Mouse (Mus musculus) MEL (cell line): Measurements from ENCODE around the gene Man1b1. TPM values are rescaled to one million over a fixed set of nuclear protein-coding genes. Genes with fewer than 3 reads are reported as not detected.

Source experiments
- DNase-seq: peaks from one replicate; pipeline ENCODE4 v3.0.0; 2011; ENCODE audit warnings: low read depth, low spot score
- H3K27ac ChIP-seq: 2 replicates; pipeline ENCODE4 v1.5.1; 2012; ENCODE audit warnings: low read depth, mild to moderate bottlenecking, control low read depth, low read length, moderate library complexity; ENCODE audit not compliant: control insufficient read depth
- H3K27me3 ChIP-seq, 2 experiments: fragments of 150-350 bp in 1 of 2; sonication (generic) in 1 of 2; 2 replicates each; pipeline ENCODE4 v1.6.1; 2012; ENCODE audit warnings: low read length in 2 of 2, mild to moderate bottlenecking in 2 of 2, improper control_type of control experiment in 1 of 2, moderate library complexity in 1 of 2; ENCODE audit not compliant: insufficient read depth in 2 of 2, control insufficient read depth in 1 of 2
- H3K36me3 ChIP-seq, 2 experiments: 2 replicates each; pipeline ENCODE4 v1.6.1; 2012 to 2014; ENCODE audit warnings: low read length in 2 of 2, improper control_type of control experiment in 1 of 2, inconsistent platforms in 1 of 2, mild to moderate bottlenecking in 1 of 2; ENCODE audit not compliant: insufficient read depth in 2 of 2, control insufficient read depth in 1 of 2
- H3K4me1 ChIP-seq, 2 experiments: fragments of 150-350 bp in 1 of 2; sonication (generic) in 1 of 2; 2 replicates each; pipeline ENCODE4 v1.6.1; 2012; ENCODE audit warnings: low read length in 2 of 2, improper control_type of control experiment in 1 of 2, mild to moderate bottlenecking in 1 of 2; ENCODE audit not compliant: insufficient read depth in 2 of 2, control insufficient read depth in 1 of 2
- H3K4me3 ChIP-seq, 2 experiments: fragments of 150-350 bp in 1 of 2; sonication (generic) in 1 of 2; 2 replicates each; pipeline ENCODE4 v1.5.1; 2012; ENCODE audit warnings: low read depth in 2 of 2, low read length in 2 of 2, mild to moderate bottlenecking in 2 of 2, moderate library complexity in 2 of 2, control low read depth in 1 of 2, improper control_type of control experiment in 1 of 2; ENCODE audit not compliant: control insufficient read depth in 1 of 2, insufficient read depth in 1 of 2
- H3K79me2 ChIP-seq: 2 replicates; pipeline ENCODE4 v1.6.1; 2012; ENCODE audit warnings: mild to moderate bottlenecking, low read length, moderate library complexity; ENCODE audit not compliant: control insufficient read depth, poor library complexity, insufficient read depth
- H3K9ac ChIP-seq: 2 replicates; pipeline ENCODE4 v1.6.1; 2012; ENCODE audit warnings: low read depth, mild to moderate bottlenecking, control low read depth, low read length, moderate library complexity; ENCODE audit not compliant: control insufficient read depth, poor library complexity, severe bottlenecking
- H3K9me3 ChIP-seq: fragments of 150-350 bp; sonication (generic); replicated peaks from 2 replicates; pipeline ENCODE4 v1.6.1; 2012; ENCODE audit warnings: mild to moderate bottlenecking, low read length, improper control_type of control experiment, moderate library complexity; ENCODE audit not compliant: insufficient read depth
- BHLHE40 ChIP-seq: IDR thresholded peaks from 2 replicates; pipeline ENCODE4 v1.6.1; 2012; ENCODE audit warnings: low read depth, mild to moderate bottlenecking, inconsistent platforms, low read length, improper control_type of control experiment, borderline replicate concordance
- CTCF ChIP-seq, 3 experiments: IDR thresholded peaks in 2 of 3; conservative IDR thresholded peaks in 1 of 3; 2 replicates each; pipeline ENCODE4 v1.5.1; 2011 to 2012; ENCODE audit warnings: low read length in 3 of 3, low read depth in 2 of 3, mild to moderate bottlenecking in 2 of 3, improper control_type of control experiment in 1 of 3, inconsistent platforms in 1 of 3, mixed read lengths in 1 of 3, moderate library complexity in 1 of 3; ENCODE audit not compliant: control insufficient read depth in 1 of 3, insufficient read depth in 1 of 3, poor library complexity in 1 of 3, severe bottlenecking in 1 of 3
- E2F4 ChIP-seq: IDR thresholded peaks from 2 replicates; pipeline ENCODE4 v1.6.1; 2011; ENCODE audit warnings: low read depth, low read length, improper control_type of control experiment, borderline replicate concordance
- EP300 ChIP-seq, 2 experiments: IDR thresholded peaks; 2 replicates each; pipeline ENCODE4 v1.6.1; 2011; ENCODE audit warnings: improper control_type of control experiment in 2 of 2, low read length in 2 of 2, low read depth in 1 of 2, mild to moderate bottlenecking in 1 of 2
- ETS1 ChIP-seq: IDR thresholded peaks from 2 replicates; pipeline ENCODE4 v1.6.1; 2012; ENCODE audit warnings: low read depth, mild to moderate bottlenecking, inconsistent platforms, low read length, improper control_type of control experiment, moderate library complexity
- GABPA ChIP-seq: IDR thresholded peaks from 2 replicates; pipeline ENCODE4 v1.6.1; 2012; ENCODE audit warnings: low read depth, mild to moderate bottlenecking, inconsistent platforms, low read length, improper control_type of control experiment, moderate library complexity
- GATA1 ChIP-seq: IDR thresholded peaks from 2 replicates; pipeline ENCODE4 v1.6.1; 2011; ENCODE audit warnings: low read depth, low read length, improper control_type of control experiment
- KAT2A ChIP-seq: conservative IDR thresholded peaks from 2 replicates; pipeline ENCODE4 v1.6.1; 2012; ENCODE audit warnings: low read depth, low read length, improper control_type of control experiment, inconsistent platforms
- MAFK ChIP-seq: IDR thresholded peaks from 2 replicates; pipeline ENCODE4 v1.6.1; 2011; ENCODE audit warnings: low read depth, mild to moderate bottlenecking, low read length, improper control_type of control experiment, borderline replicate concordance
- MAX ChIP-seq: IDR thresholded peaks from 2 replicates; pipeline ENCODE4 v1.6.1; 2011; ENCODE audit warnings: low read length, improper control_type of control experiment
- MAZ ChIP-seq: IDR thresholded peaks from 2 replicates; pipeline ENCODE4 v1.6.1; 2012; ENCODE audit warnings: low read depth, mild to moderate bottlenecking, inconsistent platforms, low read length, improper control_type of control experiment
- MXI1 ChIP-seq: IDR thresholded peaks from 2 replicates; pipeline ENCODE4 v1.6.1; 2011; ENCODE audit warnings: mild to moderate bottlenecking, low read depth, low read length, improper control_type of control experiment
- MYB ChIP-seq: IDR thresholded peaks from 2 replicates; pipeline ENCODE4 v1.6.1; 2011; ENCODE audit warnings: mild to moderate bottlenecking, low read depth, low read length, improper control_type of control experiment
- MYC ChIP-seq: IDR thresholded peaks from 2 replicates; pipeline ENCODE4 v1.6.1; 2011; ENCODE audit warnings: low read depth, mild to moderate bottlenecking, low read length, improper control_type of control experiment, moderate library complexity
- NELFE ChIP-seq: IDR thresholded peaks from 2 replicates; pipeline ENCODE4 v1.6.1; 2011; ENCODE audit warnings: low read depth, low read length, improper control_type of control experiment
- NRF1 ChIP-seq: IDR thresholded peaks from 2 replicates; pipeline ENCODE4 v1.6.1; 2014; ENCODE audit warnings: low read depth, mild to moderate bottlenecking, inconsistent platforms, low read length, improper control_type of control experiment, moderate library complexity; ENCODE audit not compliant: poor library complexity, insufficient read depth, severe bottlenecking
- POLR2AphosphoS2 ChIP-seq: IDR thresholded peaks from 2 replicates; pipeline ENCODE4 v1.6.1; 2011; ENCODE audit warnings: low read length, improper control_type of control experiment
- POLR2AphosphoS5 ChIP-seq: IDR thresholded peaks from 2 replicates; pipeline ENCODE4 v1.6.1; 2012; ENCODE audit warnings: low read depth, borderline replicate concordance, mild to moderate bottlenecking, inconsistent platforms, low read length, moderate library complexity, mixed read lengths
- SIN3A ChIP-seq: IDR thresholded peaks from 2 replicates; pipeline ENCODE4 v1.6.1; 2012; ENCODE audit warnings: low read length, improper control_type of control experiment, inconsistent platforms
- SMC3 ChIP-seq: IDR thresholded peaks from 2 replicates; pipeline ENCODE4 v1.6.1; 2011; ENCODE audit warnings: low read depth, low read length, improper control_type of control experiment
- TAL1 ChIP-seq: IDR thresholded peaks from 2 replicates; pipeline ENCODE4 v1.6.1; 2012; ENCODE audit warnings: mild to moderate bottlenecking, inconsistent platforms, low read length, moderate library complexity, mixed read lengths
- TCF12 ChIP-seq: IDR thresholded peaks from 2 replicates; pipeline ENCODE4 v1.6.1; 2014; ENCODE audit warnings: low read depth, mild to moderate bottlenecking, inconsistent platforms, low read length, improper control_type of control experiment, moderate library complexity
- ZC3H11A ChIP-seq: IDR thresholded peaks from 2 replicates; pipeline ENCODE4 v1.6.1; 2012; ENCODE audit warnings: low read depth, mild to moderate bottlenecking, inconsistent platforms, low read length, improper control_type of control experiment
- polyA plus RNA-seq, 2 experiments: library from polyadenylated mRNA; stranded (reverse) in 1 of 2; unstranded in 1 of 2; fragments of >175 nt in 1 of 2; fragments of >200 nt in 1 of 2; gene quantifications; 2 replicates each; pipeline versions ENCODE4 v1.2.1 to v1.2.4; 2012; ENCODE audit warnings: low replicate concordance in 2 of 2, low read depth in 1 of 2; ENCODE audit not compliant: insufficient read length in 2 of 2, insufficient read depth in 1 of 2, missing spikeins in 1 of 2
- total RNA-seq: library from RNA; depleted of rRNA; stranded (reverse); fragments of 300-350 nt; gene quantifications from 2 replicates; pipeline ENCODE4 v1.2.3, GENCODE M21; 2012

The Man1b1 gene
- total and polyA plus RNA-seq, 3 experiments, result 49.6 to 50.1 TPM; not detected in 1

DNA sequence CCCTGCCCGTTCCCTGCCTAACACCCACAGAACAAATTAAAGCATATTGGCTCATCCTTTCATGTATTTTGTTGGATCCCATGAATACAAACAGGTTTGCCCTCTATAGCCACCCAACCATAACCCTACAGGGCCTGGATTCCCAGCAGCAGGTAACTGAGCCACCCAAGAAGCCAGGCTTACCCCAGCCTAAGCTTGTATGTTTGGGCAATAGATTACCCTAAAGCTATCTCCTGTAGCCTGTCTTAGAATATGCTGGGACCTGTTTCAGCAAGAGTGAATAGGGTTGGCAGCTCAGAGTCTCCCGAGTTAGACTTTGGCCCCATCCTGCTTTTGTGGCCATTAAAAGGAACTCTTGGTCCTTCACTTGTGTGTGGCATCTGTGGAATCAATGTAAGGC lies 46.6 kb upstream of the Man1b1 start:
- no peak overlapping the region for H3K4me3 ChIP-seq
- H3K27me3 ChIP-seq, result no peaks in the 10 kb centered on the region
- H3K27ac ChIP-seq, result no peak overlapping the region
- no peak for TF ChIP-seq MYB
- no peak for TF ChIP-seq MAZ
- no peak for TF ChIP-seq NELFE
- no peak for TF ChIP-seq MXI1
- TF ChIP-seq E2F4, result no peak
- no peak for DNase-seq
- H3K9ac ChIP-seq, result no peak overlapping the region
- peaks cover 7 to 35% of the 10 kb centered on the region in 2 experiments for H3K4me1 ChIP-seq
- H3K79me2 ChIP-seq, result no peaks in the 10 kb centered on the region
- H3K36me3 ChIP-seq, result peaks cover 0 to 11% of the 10 kb centered on the region in 2 experiments; a peak in 2 of 4 replicates
- no peaks in the 10 kb centered on the region for H3K9me3 ChIP-seq

DNA sequence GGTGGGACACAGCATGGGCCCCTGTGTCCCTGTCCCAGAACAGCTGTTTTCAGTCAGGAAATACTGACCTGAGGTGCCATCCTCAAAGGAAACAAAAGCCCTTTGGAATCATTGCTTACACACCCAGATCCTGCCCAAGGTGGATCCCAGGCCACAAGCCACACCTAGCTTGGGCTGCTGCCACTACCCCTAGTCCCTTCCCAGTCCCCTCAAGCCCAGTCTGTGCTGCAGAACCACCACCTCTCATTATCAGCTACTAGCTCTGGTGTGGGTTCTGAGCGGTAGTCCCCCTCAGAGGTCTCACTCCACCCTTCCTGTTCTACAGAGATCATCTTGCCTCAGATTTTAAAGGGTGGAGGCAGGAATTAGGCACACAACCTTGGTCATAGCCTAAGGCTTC lies 45.8 kb upstream of the Man1b1 start:
- peaks cover 0 to 11% of the 10 kb centered on the region in 2 experiments; a peak in 2 of 4 replicates for H3K36me3 ChIP-seq
- H3K4me1 ChIP-seq, result peaks cover 7 to 35% of the 10 kb centered on the region in 2 experiments
- DNase-seq, result peak; percentile 55
- no peak overlapping the region for H3K4me3 ChIP-seq
- H3K9ac ChIP-seq, result no peak overlapping the region
- TF ChIP-seq POLR2AphosphoS5 (no peak), CTCF (IDR thresholded peaks at IDR 0.05 in 2 of 3, conservative IDR thresholded peaks at IDR 0.05 in 1 of 3; ENCODE audit: control insufficient read depth in 1 of 3, insufficient read depth in 1 of 3, low read depth in 2 of 3, low read length in 3 of 3, poor library complexity in 1 of 3, severe bottlenecking in 1 of 3) (no peak), MAX (no peak), EP300 (IDR thresholded peaks at IDR 0.05; ENCODE audit: low read depth in 1 of 2, low read length in 2 of 2) (peak in 1 of 2 experiments; percentile 27; a peak in 1 of 4 replicates), SIN3A (peak; percentile 28; the same call in 1 of the 2 replicates), GATA1 (no peak), GABPA (no peak), MAFK (no peak)
- H3K79me2 ChIP-seq, result no peaks in the 10 kb centered on the region
- H3K27me3 ChIP-seq, result no peaks in the 10 kb centered on the region
- no peaks in the 10 kb centered on the region for H3K9me3 ChIP-seq
- peak overlapping the region; percentile 50 for H3K27ac ChIP-seq

DNA sequence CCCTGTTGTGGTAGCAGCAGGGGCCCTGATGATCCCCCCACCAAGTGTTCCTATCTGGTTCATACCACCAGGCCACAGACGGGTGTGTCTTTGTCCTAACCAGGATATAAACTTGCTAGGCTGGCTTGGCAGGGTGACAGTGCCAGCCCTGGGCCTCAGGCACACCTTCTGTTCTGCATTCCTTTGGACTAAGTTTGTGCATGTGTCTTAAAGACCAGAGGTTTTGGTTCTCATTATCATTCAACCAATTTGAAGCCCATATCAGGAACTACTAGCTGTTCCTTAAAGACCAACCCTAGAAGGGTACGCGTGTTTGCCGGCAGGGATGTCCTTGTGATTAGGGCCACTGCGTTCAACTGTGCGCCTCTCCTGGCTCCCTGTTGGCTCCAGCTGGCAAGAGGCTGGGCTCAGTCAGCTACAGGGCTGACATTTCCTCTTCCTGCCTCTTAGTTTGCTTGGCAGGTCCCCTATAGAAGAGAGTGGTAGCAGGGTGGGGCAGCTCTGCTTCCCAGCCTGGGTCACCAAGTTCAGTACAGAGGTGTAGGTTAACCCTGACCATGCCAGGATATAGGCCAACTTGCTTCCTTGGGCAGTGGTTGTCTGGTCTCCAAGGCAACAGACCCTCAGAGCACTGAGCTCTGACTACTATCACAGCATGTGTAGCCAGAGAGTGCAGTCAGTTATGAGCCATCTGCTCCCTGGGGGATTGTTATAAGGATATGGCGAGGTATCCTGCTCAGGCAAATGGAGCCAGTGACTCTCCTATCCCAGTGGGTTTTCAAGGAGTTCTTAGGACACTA lies 45.1 kb upstream of the Man1b1 start:
- Histone ChIP-seq H3K27me3 (no peaks in the 10 kb centered on the region), H3K9me3 (no peaks in the 10 kb centered on the region), H3K36me3 (peaks cover 0 to 11% of the 10 kb centered on the region in 2 experiments; a peak in 2 of 4 replicates), H3K4me1 (peaks cover 7 to 35% of the 10 kb centered on the region in 2 experiments), H3K9ac (no peak overlapping the region), H3K4me3 (no peak overlapping the region), H3K27ac (peak overlapping the region; percentile 50), H3K79me2 (no peaks in the 10 kb centered on the region)
- DNase-seq, result peak; percentile 77
- peak; percentile 70 for TF ChIP-seq POLR2AphosphoS2
- TF ChIP-seq EP300 (IDR thresholded peaks at IDR 0.05; ENCODE audit: low read depth in 1 of 2, low read length in 2 of 2), result peak in 1 of 2 experiments; percentile 50; a peak in 2 of 4 replicates
- peak; percentile 39; the same call in 1 of the 2 replicates for TF ChIP-seq BHLHE40
- peak; percentile 23; the same call in 1 of the 2 replicates for TF ChIP-seq SMC3
- peak; percentile 40; the same call in 1 of the 2 replicates for TF ChIP-seq NELFE
- TF ChIP-seq TAL1, result peak; percentile 21; the same call in 1 of the 2 replicates
- TF ChIP-seq TCF12, result 0 out of 2 replicates have a peak, but pooled peaks have one; percentile 11
- no peak for TF ChIP-seq NRF1
- TF ChIP-seq MAX, result peak; percentile 20; the same call in 1 of the 2 replicates
- TF ChIP-seq E2F4, result no peak
- 0 out of 2 replicates have a peak, but pooled peaks have one; percentile 31 for TF ChIP-seq MYC
- TF ChIP-seq KAT2A, result no peak
- TF ChIP-seq ETS1, result 0 out of 2 replicates have a peak, but pooled peaks have one; percentile 28
- no peak for TF ChIP-seq ZC3H11A
